Mouse (Mus musculus): ENCODE measurements around the gene Cfap20. TPM values are rescaled to one million over a fixed set of nuclear protein-coding genes. Genes with fewer than 3 reads are reported as not detected.
"Not testable (repeated sequence)": the region's sequence is repeated elsewhere in the genome, so short reads cannot be mapped to it uniquely, and the experiment has no call there.

Cfap20 gene
- total RNA-seq, 2 experiments from 2014 or later = 13.2 to 30.2 TPM

- no peak for ATAC-seq (replicated peaks; ENCODE audit: low FRiP score, poor library complexity, severe bottlenecking)
These were observed 7.8 kb downstream of the Cfap20 start for GRCm38 (mm10) chr8:95426781-95427281.

- no peak for ATAC-seq (replicated peaks; ENCODE audit: low FRiP score, poor library complexity, severe bottlenecking)
These were observed 10.0 kb downstream of the Cfap20 start for GRCm38 (mm10) chr8:95424682-95425081.

DNA sequence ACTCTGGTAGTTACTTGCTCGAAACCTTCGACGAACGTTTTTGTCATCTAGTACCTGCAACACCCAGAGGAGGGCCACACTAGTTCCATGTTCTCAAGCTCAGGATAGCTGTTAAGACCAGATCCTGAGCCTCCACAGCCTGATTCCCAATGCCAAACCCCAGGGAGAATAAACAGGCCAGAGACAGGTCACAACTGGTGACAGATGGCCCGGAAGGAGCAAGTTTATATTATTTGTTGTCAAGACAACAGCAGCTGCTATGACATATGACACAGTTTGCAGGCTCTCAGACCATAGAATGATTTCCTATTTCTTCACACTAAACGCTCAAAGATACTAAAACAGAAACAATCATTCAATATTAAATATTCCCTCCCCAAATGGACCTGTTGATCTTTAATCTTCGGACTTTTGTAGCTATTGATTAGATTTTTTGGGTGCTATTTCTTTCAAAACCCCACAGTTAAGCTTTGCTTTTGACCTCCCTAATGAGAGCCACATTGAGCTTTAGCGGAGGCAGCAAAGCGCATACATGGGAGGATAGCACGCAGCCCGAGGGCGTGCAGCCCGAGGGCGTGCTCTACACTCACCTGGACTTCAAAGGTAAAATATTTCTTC is 12.4 kb downstream of the Cfap20 start:
- no peak for ATAC-seq (replicated peaks; ENCODE audit: low FRiP score, poor library complexity, severe bottlenecking)

DNA sequence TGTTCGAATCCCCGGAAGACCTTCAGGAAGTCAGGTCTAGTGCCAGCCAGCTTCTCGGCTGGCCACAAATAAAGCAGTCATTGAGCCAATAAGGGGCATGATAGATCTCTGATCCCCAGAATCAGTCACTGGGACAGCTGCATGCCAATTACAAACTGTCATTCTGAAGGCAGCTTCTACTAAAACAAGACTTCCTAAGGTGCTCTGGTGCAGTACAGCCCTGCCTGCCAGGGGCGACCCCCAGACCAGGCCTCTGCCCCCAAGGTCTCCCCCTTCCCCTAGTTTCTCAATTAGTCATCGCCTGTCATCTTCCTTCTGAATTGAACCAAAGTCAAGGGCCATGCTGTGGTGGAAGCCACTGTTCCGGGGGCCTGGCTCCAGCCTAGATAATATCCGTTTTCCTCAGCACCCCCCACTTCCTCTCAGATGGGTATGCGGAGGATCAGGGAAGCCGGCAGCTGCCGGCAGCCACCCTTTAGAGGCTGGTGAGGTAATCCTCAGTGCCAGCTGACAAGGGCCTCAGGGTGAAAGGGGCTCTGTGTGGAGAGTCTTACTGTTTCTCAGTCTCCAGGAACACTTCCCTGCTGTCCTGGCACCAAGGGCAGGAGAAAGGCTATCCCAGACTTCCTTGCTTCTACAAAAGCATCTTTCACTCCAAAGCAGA is 23.2 kb downstream of the Cfap20 start:
- ATAC-seq (replicated peaks; ENCODE audit: low FRiP score, poor library complexity, severe bottlenecking) = no peak

DNA sequence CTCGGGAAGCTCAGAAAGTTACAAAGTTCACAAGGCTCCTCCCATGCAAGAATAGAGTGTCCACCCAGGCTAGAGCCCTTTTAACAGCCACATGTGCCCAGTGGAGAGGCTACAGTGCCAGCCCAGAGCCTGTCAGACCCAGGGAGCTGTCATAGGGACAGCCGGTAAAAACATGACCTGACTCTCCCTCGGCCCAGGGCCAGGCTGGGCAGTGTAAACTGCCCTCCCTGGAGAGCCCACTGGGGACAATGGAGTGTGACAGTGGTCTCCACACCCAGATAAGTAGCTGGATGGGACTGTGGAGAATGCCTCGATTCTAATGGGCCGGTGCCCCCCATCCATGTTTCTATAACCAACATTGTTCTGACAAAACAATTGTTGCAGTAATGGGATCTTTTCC is 25.2 kb downstream of the Cfap20 start:
- ATAC-seq (replicated peaks; ENCODE audit: low FRiP score, poor library complexity, severe bottlenecking) = no peak

DNA sequence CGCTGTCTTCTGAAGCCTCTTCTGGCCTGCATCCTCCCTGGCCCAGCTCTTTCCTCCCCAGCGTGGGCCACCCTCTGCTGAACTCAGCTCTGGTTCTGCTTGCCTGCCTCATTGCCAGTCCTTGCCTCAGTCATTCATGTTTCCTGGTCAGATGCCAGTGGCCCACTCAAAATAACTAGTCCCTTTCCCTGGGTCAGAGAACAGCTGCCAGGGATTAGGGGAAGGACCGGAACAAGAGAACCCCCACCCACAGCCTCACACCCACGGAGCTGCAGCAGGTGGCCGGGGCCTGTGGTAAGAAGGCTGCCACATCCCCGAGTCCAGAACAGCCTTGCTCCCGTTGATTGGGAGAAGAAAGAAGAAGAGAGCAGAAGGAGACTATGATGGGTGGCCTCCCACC is 33.6 kb downstream of the Cfap20 start:
- no peak for ATAC-seq (replicated peaks; ENCODE audit: low FRiP score, poor library complexity, severe bottlenecking)

- ATAC-seq (replicated peaks; ENCODE audit: low FRiP score, poor library complexity, severe bottlenecking) = no peak
These were observed 35.5 kb downstream of the Cfap20 start for GRCm38 (mm10) chr8:95399131-95399530.

- ATAC-seq (replicated peaks; ENCODE audit: low FRiP score, poor library complexity, severe bottlenecking) = no peak
These were observed 37.5 kb downstream of the Cfap20 start for GRCm38 (mm10) chr8:95397201-95397600.

DNA sequence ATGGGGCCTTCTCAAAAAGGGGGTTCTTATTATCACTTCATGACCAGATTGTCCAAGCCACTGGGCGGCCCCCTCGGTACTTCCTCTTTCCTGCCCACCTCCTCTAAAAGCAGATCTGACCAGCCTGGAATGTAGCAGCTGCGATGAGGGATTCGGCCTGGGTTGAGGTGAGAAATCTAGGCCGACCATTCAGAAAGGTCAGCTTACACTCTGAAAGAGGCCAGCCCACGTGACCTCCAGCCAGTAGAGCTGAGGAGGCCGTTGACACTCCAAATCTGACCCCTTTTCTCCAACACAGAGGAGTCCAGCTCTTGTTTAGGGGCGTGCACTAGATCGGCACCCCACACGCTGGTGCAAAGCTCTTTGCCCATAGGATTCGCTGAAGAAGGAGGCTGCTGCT is 37.9 kb downstream of the Cfap20 start:
- no peak for ATAC-seq (replicated peaks; ENCODE audit: low FRiP score, poor library complexity, severe bottlenecking)

DNA sequence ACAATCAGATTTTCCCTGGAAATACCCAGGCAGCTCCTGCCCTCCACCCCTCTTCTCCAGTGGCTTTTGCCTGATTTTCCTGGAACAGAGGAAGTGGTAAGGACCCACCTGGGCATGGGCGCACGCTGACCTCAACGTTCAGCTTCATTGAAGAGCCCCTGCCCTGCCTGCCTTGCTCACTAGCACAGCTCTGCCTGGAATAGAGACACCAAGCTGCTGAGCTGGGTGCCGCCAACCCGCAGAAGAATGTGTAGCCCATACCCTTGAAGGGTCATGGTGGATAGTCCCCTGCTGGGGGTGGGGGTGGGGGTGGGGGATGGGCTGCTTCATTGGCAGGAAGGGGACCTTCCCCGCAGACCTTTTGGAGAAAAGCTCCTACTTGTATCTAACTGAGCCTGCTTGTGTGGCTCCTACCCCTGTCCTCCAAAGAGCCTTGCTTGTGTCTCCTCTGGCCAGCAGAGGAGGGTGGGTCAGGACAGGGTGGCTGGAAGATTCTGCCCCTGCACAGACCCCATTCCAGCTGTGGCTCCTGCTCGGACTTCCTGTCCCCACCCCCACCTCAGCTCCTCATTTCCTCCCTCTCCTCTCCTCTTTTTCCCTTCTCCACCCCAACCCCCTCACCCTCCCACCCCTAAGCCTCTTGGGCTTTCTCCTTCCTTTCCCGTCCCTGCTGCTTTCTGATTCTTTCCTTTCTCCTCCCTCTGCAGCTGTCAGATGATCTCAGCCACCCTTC is 39.3 kb downstream of the Cfap20 start:
- ATAC-seq (replicated peaks; ENCODE audit: low FRiP score, poor library complexity, severe bottlenecking) = no peak

GRCm38 (mm10) chr8:95392604-95393003 is 42.1 kb downstream of the Cfap20 start:
- ATAC-seq (replicated peaks; ENCODE audit: low FRiP score, poor library complexity, severe bottlenecking) = no peak

DNA sequence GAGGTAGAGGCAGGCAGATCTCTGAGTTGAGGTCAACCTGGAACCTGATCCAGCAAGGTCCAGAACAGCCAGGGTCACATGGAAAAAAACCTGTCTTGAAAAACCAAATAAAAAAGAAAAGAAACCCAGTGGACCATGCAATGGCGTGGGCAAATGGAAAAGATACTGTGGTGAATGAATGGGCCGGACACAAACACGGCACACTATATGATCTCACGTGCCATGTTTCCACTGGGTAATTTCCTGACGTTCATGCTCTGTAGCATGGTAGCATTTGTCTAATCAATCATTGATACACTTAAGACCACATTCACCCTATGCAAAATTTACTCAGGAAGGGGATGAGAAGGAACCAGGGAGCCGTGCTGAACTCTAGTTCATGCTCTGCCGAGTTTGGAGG is 43.6 kb downstream of the Cfap20 start:
- ATAC-seq (replicated peaks; ENCODE audit: low FRiP score, poor library complexity, severe bottlenecking) = no peak

DNA sequence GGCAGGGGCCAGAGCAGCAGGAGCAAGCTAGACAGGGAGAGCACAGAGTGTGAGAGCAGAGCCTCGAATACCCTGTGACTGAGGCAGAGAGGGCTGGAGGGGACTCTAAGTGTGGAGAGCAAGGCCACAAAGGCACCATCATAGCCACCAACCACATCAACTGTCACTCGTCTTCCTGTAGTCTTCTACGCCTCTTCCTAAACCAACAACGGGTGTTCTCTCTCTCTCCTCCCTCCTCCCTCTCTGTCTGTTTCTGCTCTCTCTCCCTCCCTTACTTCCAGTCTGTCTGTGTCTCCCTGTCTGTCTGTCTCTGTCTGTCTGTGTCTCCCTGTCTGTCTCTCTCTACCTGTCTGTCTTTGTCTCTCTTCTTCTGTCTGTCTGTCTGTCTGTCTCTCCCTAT is 44.4 kb downstream of the Cfap20 start:
- no peak for ATAC-seq (replicated peaks; ENCODE audit: low FRiP score, poor library complexity, severe bottlenecking)

GRCm38 (mm10) chr8:95387936-95388335 is 46.7 kb downstream of the Cfap20 start:
- ATAC-seq (replicated peaks; ENCODE audit: low FRiP score, poor library complexity, severe bottlenecking) = no peak

GRCm38 (mm10) chr8:95387221-95387620 is 47.4 kb downstream of the Cfap20 start:
- ATAC-seq (replicated peaks; ENCODE audit: low FRiP score, poor library complexity, severe bottlenecking) = no peak

DNA sequence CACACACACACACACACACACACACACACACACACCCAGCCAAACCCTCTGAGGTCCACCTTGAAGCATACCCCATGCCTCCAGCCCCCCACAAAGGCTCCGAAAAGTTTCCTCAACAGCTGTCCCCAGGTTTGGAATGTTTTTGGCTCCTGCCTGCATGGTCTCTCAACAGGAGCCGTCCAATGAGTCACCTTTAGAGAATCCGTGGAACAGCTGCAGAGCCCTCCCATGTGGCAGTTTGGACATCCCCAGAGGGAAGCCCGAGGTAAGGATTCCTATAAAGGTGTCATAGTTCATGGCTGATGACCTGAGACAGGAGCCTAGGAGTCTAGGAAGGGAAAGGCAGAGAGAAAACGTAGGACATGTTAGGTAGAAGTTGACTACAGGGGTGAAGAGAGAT is 48.6 kb downstream of the Cfap20 start:
- ATAC-seq (replicated peaks; ENCODE audit: low FRiP score, poor library complexity, severe bottlenecking) = no peak

- no peak for ATAC-seq (replicated peaks; ENCODE audit: low FRiP score, poor library complexity, severe bottlenecking)
These were observed 50.2 kb downstream of the Cfap20 start for GRCm38 (mm10) chr8:95384501-95384900.

DNA sequence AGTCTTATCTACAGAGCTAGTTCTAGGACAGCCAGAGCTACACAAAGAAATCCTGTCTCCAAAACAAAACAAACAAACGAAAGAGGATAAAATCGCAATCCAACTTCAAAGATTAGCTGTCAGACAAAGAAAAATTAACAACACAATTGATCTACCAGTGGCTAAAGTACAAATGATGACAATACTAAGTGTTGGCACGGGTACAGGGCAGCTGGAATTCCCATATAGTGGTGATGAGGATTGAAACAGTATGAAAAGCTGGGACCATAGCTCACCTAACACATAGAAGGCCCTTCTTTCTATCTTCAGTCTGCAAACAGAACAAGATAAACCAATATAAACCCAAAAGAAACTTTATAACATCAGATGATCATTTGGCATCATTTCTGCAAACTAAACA is 53.1 kb downstream of the Cfap20 start:
- no peak for ATAC-seq (replicated peaks; ENCODE audit: low FRiP score, poor library complexity, severe bottlenecking)

DNA sequence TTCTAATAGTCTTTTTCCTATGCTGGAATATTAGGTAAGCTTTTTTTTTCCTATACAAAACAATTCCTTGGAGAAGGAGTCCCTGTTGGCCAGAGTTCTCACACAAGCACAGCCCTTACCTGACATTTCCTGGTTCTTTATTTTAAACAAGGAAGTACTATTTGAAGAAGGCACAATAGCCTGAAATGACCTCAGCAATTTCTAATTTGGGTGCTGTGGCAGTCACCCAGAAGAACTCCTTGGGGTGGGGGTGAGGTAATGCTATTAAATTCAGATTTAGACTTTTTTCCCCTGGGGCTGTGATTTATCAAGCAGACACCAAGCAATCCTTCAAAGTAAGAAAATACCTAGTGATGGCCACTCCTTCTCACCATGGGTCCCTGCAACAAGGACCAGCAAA is 53.7 kb downstream of the Cfap20 start:
- ATAC-seq (replicated peaks; ENCODE audit: low FRiP score, poor library complexity, severe bottlenecking) = no peak

- not testable (repeated sequence) for ATAC-seq (replicated peaks; ENCODE audit: low FRiP score, poor library complexity, severe bottlenecking)
These were observed 55.7 kb downstream of the Cfap20 start for GRCm38 (mm10) chr8:95378928-95379327.

GRCm38 (mm10) chr8:95377863-95378291 is 56.8 kb downstream of the Cfap20 start:
- no peak for ATAC-seq (replicated peaks; ENCODE audit: low FRiP score, poor library complexity, severe bottlenecking)
